Mouse (Mus musculus) layer of hippocampus, adult 18-20 months (tissue): ENCODE measurements around the gene Klhdc4. TPM values are rescaled to one million over a fixed set of nuclear protein-coding genes. Genes with fewer than 3 reads are reported as not detected.
A peak's percentile ranks its signal among the peaks of the same experiment; 100 is the strongest.

Source experiments
- DNase-seq, 2 experiments: peaks; one replicate each; pipeline ENCODE4 v3.0.0; 2022; ENCODE audit warnings: low spot score in 2 of 2
- total RNA-seq, 2 experiments: library from RNA; stranded (reverse); gene quantifications; 2 replicates each; pipeline ENCODE4 v1.2.3; 2021

The Klhdc4 gene
- total RNA-seq, 2 experiments from 2014 or later, result 27.0 to 27.9 TPM

GRCm38 (mm10) chr8:121850018-121850417 lies 20.6 kb upstream of the Klhdc4 start:
- DNase-seq, result peak; percentile 50 to 87

GRCm38 (mm10) chr8:121849303-121849702 lies 19.9 kb upstream of the Klhdc4 start:
- no peak for DNase-seq

- DNase-seq, result no peak
Observed at GRCm38 (mm10) chr8:121848495-121848894, 19.1 kb upstream of the Klhdc4 start.

- DNase-seq, result no peak
Observed at GRCm38 (mm10) chr8:121847987-121848386, 18.6 kb upstream of the Klhdc4 start.

GRCm38 (mm10) chr8:121847261-121847822 lies 18.0 kb upstream of the Klhdc4 start:
- DNase-seq, result no peak

GRCm38 (mm10) chr8:121846815-121847214 lies 17.4 kb upstream of the Klhdc4 start:
- no peak for DNase-seq

- DNase-seq, result no peak
Observed at GRCm38 (mm10) chr8:121844765-121845164, 15.4 kb upstream of the Klhdc4 start.

- no peak for DNase-seq
Observed at GRCm38 (mm10) chr8:121843184-121843733, 13.9 kb upstream of the Klhdc4 start.

GRCm38 (mm10) chr8:121842064-121842955 lies 12.9 kb upstream of the Klhdc4 start:
- no peak for DNase-seq

- DNase-seq, result peak; percentile 48 to 80
Observed at GRCm38 (mm10) chr8:121841242-121841641, 11.9 kb upstream of the Klhdc4 start.

GRCm38 (mm10) chr8:121832503-121832902 lies 3.1 kb upstream of the Klhdc4 start:
- DNase-seq, result peak; percentile 64 to 86

GRCm38 (mm10) chr8:121832061-121832460 lies 2.7 kb upstream of the Klhdc4 start:
- DNase-seq, result no peak

- DNase-seq, result no peak
Observed at GRCm38 (mm10) chr8:121829777-121830362, 501 bp upstream of the Klhdc4 start.

- DNase-seq, result no peak
Observed at GRCm38 (mm10) chr8:121828376-121829023, 869 bp downstream of the Klhdc4 start.

- no peak for DNase-seq
Observed at GRCm38 (mm10) chr8:121827726-121828125, 1.6 kb downstream of the Klhdc4 start.

- no peak for DNase-seq
Observed at GRCm38 (mm10) chr8:121821770-121822169, 7.6 kb downstream of the Klhdc4 start.

GRCm38 (mm10) chr8:121821320-121821719 lies 8.0 kb downstream of the Klhdc4 start:
- DNase-seq, result no peak

- no peak for DNase-seq
Observed at GRCm38 (mm10) chr8:121820840-121821239, 8.5 kb downstream of the Klhdc4 start.

- DNase-seq, result no peak
Observed at GRCm38 (mm10) chr8:121818226-121818625, 11.1 kb downstream of the Klhdc4 start.

GRCm38 (mm10) chr8:121811931-121812570 lies 17.3 kb downstream of the Klhdc4 start:
- DNase-seq, result no peak

GRCm38 (mm10) chr8:121811502-121811901 lies 17.9 kb downstream of the Klhdc4 start:
- DNase-seq, result no peak
